Mouse (Mus musculus) fat pad, adult 2 months (tissue): ENCODE measurements at regions not wholly inside any gene's neighbourhood (a gene's known extent, or its start where the extent isn't known, plus 50 kb on each side); places are given as distances from the start of the nearest gene placed in this dataset.
"Not testable (repeated sequence)": the region's sequence is repeated elsewhere in the genome, so short reads cannot be mapped to it uniquely, and the experiment has no call there.

ENCODE experiments used
- DNase-seq: peaks from one replicate; pipeline ENCODE4 v3.0.0-alpha.2; 2011; ENCODE audit warnings: low read depth, low spot score; ENCODE audit errors: extremely low read depth

DNA sequence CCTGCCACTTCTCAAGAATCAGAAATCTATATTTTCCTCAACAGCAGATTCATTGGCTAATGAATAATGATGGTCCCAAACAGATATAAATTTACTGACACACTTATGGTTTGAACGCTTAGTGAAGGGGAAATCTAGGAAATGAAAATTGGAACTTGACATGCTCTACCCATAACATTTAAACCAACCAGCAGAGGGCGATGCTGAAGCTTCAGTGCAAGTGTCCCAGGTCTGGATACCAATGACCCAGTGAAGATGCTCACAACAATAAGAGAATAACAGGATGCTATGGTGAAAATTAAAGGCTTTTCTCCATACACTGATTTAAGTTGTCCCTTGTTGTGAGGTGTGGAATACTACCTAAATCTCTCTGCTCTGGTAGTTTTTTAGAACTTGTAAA lies 236.0 kb upstream of the Rorb start:
- no peak for DNase-seq

- DNase-seq: no peak
These were observed 233.4 kb upstream of the Rorb start for GRCm38 (mm10) chr19:19344426-19344811.

DNA sequence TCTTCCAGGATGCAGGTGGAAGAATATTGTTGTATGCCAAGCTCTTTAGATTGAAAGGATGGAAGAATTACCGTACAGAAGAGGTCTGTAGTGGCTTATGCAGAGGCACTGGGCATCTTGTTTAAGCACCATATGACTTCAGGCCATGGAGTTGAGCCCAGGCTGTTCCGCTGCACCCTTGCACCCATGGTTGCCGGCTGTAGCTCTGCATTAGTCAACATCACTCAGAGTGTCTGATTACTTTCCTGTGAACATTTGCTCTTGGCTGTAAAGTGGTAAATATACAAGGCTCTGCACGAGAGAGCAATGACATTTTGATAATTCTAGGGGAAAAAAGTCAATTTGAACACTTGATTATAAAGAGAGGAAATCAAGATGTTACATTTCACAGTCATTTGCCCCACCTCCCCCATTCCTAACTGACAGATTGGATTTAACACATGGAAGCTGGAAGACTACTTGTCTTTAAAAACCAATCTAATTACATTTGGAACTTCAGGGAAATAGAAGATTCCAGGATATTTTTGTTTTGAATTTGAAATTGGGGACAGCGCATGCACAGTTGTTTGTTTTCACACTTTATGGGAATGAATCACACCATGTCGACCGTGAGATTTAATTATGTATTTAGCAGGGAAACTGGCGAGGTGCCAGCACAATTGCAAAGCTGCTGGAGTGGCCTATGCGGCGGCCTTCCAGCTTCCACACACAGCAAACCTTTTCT lies 232.9 kb upstream of the Rorb start:
- DNase-seq: no peak

- not testable (repeated sequence) for DNase-seq
These were observed 196.1 kb upstream of the Rorb start for GRCm38 (mm10) chr19:19307142-19307541.

DNA sequence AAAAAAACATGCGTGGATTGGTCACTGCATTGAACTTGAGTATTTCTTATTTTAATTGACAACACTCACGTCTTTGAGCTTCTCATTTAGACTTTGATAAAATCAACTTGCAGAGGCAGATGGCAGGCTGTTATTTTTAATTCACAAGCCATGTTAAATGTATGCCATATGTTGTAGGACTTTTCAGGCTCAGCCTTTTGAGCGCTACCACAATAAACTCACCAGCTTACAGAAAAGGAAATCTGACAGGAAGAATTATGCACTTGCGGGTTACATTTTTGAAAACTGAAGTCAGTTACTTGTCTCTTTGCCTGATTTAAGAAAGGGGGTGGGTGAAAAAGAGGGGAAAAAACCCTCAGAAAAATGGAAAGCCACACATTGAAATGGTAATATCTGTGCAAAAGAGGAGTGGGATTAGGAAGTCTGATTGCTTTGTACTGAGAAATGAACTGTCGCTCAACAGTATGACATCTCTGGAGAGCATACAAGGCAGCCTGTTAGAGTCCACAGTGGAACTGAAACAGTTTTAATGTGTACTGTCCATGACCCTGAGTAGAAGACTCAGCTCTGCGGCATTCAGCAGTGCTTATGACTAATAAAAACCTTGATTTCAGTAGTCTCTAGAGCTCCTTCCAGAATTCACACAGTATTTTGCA lies 195.6 kb upstream of the Rorb start:
- no peak for DNase-seq

- DNase-seq: not testable (repeated sequence)
These were observed 174.9 kb upstream of the Rorb start for GRCm38 (mm10) chr19:19285864-19286263.

DNA sequence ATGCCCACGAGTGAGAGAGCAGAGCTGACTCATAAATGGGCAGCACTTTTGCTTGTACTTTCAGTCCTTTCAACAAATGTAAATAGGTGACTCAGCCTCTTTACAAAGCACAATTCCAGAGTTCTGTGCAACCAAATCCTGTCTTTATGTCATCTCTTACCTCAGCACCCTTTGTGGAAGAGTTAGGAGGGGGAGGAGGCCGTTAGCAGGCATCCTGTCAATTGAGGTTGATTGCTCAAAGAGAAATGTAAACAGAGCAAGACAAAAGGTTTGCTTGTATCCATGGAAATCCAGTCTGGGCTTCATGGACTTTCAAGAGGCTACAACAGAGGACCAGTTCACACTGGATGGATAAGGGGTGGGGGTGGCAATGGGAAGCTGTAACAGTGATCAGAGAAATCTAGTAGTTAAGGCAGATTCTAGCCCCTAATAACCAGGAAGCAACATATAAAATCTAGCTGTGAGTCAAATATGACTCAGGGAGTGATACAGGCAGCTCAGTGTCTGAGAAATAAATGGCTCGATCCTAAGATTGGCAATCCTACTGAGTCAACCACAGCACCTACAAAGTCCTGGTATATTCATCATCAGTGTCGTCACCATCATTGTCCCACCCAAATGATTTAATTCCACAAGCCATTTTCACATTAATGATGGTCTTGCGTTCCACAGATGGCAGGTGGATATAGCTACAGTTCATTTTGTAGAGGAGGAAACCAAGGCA lies 136.0 kb upstream of the Rorb start:
- DNase-seq: no peak

DNA sequence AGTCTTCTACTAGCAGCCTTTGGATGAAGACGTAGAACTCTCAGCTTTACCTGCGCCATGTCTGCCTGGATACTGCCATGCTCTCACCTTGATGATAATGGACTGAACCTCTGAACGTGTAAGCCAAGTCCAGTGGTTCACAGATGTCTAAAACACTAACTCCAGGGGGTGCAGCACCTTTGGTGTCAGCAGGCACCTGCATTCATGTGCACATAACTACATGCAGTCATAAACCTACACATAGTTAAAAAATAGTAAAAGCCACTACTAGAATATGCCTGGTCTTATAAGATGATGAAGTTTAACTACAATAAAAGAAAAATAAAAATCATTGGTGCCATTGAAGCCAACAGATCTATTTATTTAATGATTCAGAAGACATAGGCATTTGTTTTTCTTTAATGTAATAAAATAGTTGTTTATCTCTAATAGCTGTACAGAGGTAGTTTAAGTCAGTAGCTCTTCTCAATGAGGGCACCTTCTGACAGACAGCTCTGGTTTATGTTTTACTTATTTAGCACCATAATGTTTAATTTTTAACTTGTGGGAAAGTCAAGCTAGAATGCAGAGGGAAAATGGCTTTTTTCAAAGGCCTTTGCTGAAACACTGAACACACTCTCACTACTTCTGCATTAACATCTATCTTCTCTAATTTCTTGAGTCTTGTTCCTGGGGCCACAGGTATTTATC lies 118.5 kb upstream of the Rorb start:
- no peak for DNase-seq

- no peak for DNase-seq
These were observed 109.8 kb upstream of the Rorb start for GRCm38 (mm10) chr19:19220826-19221225.

- no peak for DNase-seq
These were observed 108.4 kb upstream of the Rorb start for GRCm38 (mm10) chr19:19219352-19219751.

GRCm38 (mm10) chr19:19218700-19219099 lies 107.7 kb upstream of the Rorb start:
- DNase-seq: no peak

DNA sequence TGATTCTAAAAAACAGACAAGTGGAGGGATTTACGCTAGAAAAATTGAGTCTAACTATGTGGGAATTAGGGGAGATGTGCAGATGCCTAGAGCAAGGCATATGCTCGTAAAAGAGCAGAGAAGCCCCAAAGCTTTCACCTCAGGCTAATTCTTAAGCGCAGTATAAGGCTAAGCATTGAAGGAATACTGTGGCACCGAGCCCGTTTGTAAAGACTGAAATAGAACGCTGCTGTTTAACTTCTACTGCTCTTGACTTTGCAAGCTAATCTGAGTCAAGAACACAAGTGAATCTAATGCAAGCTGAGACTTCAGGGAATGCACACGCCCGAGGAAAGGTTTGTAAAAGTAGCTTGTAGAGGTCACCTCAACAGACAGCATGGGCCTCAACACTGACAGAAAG lies 88.5 kb upstream of the Rorb start:
- no peak for DNase-seq

DNA sequence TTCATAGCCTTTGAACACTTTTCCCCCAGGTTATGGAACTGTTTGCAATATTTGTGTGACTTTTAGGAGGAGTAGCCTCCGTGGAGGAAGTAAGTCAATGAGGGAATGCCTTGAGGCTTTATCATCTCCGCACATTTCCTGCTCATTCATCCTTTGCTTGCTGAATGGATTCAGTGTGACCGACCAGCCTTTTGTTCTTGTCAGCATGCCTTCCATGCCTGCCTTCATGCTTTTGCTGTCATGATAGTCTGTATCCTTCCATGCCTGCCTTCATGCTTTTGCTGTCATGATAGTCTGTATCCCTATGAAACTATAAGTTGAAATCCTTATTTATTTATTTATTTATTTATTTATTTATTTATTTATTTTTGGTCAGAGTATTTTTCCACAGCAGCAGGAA lies 87.8 kb upstream of the Rorb start:
- no peak for DNase-seq

DNA sequence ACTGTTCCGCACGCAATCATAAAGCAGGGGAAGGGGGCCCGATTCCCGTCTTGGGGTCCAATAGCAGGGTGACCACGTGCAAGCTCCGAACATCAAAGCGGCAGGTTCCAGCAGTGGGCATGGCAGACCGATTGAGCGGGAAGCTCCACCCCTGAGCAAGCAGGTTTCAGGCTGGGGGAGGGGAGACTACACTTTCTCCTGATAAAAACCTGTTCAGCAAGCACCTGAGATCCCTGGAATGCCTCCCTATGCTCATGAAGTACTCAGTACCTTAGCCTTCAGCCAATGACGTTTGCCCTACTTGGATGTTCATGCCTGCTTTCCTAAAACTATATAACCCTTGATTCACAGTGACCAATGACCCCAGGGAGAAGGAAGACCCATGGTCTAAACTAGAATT lies 83.7 kb upstream of the Rorb start:
- DNase-seq: peak; percentile 13

DNA sequence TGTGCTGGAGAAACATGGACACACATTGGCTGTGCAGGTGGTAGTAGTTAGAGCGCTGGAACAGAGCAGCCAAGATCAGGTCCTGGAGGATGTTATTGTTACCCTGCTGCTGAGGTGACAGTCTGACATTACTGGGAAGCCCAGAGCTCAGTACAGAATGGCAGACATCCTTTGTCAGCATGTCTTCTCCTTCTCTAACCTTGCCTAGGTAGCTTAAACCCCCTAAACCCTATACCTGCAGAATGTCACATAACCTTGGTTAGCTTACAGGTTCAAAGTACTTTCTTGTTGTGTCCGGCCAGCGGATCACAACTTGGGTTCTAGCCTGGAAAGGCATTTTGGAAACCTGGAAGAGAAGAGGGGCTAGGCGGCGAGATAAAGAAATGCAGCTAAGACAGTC lies 83.3 kb upstream of the Rorb start:
- no peak for DNase-seq

DNA sequence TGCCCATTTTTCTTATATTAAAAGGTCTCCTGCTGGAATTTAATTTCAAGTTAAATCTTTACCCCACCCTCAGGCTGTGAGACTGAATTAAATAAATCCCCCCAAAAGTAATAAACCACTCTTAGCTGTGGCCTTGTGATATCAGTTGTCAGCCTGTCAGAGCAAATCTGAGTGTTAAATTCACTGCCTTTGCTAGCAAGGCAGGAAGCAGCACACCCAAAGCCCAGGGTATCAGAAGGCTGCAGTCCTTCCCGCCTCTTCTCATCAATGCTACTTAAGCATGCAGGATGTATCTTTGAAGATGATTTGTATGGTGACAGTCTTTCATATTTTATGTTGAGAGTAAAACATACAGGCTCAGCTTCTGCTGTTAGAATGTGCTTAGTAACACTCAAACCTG lies 61.8 kb upstream of the Rorb start:
- DNase-seq: no peak

DNA sequence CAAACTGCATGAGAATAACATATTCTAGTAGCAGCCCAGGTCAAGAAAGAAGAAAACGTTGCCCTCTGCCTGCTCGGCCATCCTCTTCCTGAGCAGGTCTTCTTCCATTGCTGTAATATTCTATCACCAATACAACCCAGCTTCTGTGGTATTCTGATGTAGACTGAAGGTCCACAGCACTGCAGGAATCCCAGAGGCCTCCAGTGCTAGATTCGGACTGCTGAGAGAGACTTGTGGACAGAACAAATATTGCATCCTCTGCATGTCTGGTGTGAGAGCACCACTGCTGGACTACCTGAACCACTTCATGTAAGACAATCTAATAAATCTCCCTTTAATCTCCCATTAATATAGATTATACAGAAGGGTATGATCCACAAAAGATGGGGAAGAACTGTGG lies 59.8 kb upstream of the Rorb start:
- DNase-seq: no peak
